Comparison of ENCODE assay signal across 23 mouse cellular contexts in genomic region chr5:25019221-25019620, GRCm38 (mm10).
"Had no signal": no experiment of that assay in that cellular context is flagged by ENCODE, and none has a peak within 500 bp of the region (broad histone marks: within the 10 kb centered on the region; RNA-seq: fewer than 3 reads in every experiment).

No protein-coding gene starts in this region.

- H3K4me2 ChIP-seq: heart, embryonic 11.5 days; heart, embryonic 13.5 days; heart, embryonic 15.5 days; hindbrain, embryonic 13.5 days; hindbrain, embryonic 15.5 days; limb, embryonic 13.5 days; limb, embryonic 15.5 days had no signal

- ATAC-seq: forebrain, postnatal 0 days; hindbrain, postnatal 0 days; intestine, embryonic 16.5 days had no signal

- H3K4me3 ChIP-seq: heart, adult 2 months; heart, embryonic 13.5 days; heart, embryonic 15.5 days; hindbrain, embryonic 13.5 days; hindbrain, embryonic 15.5 days; limb, embryonic 13.5 days; limb, embryonic 15.5 days had no signal

- H3K27me3 ChIP-seq: heart, embryonic 13.5 days; heart, embryonic 15.5 days; hindbrain, embryonic 13.5 days; hindbrain, embryonic 15.5 days; limb, embryonic 13.5 days; limb, embryonic 15.5 days had no signal

- H3K27ac ChIP-seq: heart, adult 2 months; heart, embryonic 13.5 days; heart, embryonic 15.5 days; hindbrain, embryonic 13.5 days; hindbrain, embryonic 15.5 days; hindbrain, postnatal 0 days; kidney, postnatal 0 days; limb, embryonic 13.5 days; limb, embryonic 15.5 days; liver, embryonic 14.5 days had no signal

- H3K9ac ChIP-seq: forebrain, postnatal 0 days; heart, embryonic 13.5 days; heart, embryonic 15.5 days; hindbrain, embryonic 13.5 days; hindbrain, embryonic 15.5 days; limb, embryonic 15.5 days; liver, embryonic 14.5 days had no signal

- H3K4me1 ChIP-seq: hindbrain, embryonic 13.5 days; hindbrain, embryonic 15.5 days; limb, embryonic 13.5 days; limb, embryonic 15.5 days had no signal

- DNase-seq: forebrain, postnatal 0 days; gastrocnemius, postnatal 14 days; gastrocnemius, postnatal 36 days; heart, adult 11 months; heart, adult 2 months; heart, postnatal 14 days; heart, postnatal 36 days; kidney, adult 18-20 months; layer of hippocampus, adult 9-11 months; layer of hippocampus, postnatal 36 days; left cerebral cortex, postnatal 4 days; lung, adult 18-20 months had no signal

- H3K9me3 ChIP-seq: heart, embryonic 13.5 days; heart, embryonic 15.5 days; hindbrain, embryonic 13.5 days; hindbrain, embryonic 15.5 days; limb, embryonic 13.5 days; limb, embryonic 15.5 days had no signal

- H3K36me3 ChIP-seq: hindbrain, embryonic 13.5 days; hindbrain, embryonic 15.5 days; limb, embryonic 13.5 days; limb, embryonic 15.5 days had no signal
